Mouse (Mus musculus) naive thymus-derived CD4-positive, alpha-beta T cell, adult 2 months (primary cell): ENCODE data around the gene Cdca4.
"Not testable (repeated sequence)": the region's sequence is repeated elsewhere in the genome, so short reads cannot be mapped to it uniquely, and the experiment has no call there.

Experiments used
- DNase-seq: peaks from one replicate; pipeline ENCODE4 v3.0.0-alpha.2; 2011; ENCODE audit warnings: low read depth

Cdca4 gene

DNA sequence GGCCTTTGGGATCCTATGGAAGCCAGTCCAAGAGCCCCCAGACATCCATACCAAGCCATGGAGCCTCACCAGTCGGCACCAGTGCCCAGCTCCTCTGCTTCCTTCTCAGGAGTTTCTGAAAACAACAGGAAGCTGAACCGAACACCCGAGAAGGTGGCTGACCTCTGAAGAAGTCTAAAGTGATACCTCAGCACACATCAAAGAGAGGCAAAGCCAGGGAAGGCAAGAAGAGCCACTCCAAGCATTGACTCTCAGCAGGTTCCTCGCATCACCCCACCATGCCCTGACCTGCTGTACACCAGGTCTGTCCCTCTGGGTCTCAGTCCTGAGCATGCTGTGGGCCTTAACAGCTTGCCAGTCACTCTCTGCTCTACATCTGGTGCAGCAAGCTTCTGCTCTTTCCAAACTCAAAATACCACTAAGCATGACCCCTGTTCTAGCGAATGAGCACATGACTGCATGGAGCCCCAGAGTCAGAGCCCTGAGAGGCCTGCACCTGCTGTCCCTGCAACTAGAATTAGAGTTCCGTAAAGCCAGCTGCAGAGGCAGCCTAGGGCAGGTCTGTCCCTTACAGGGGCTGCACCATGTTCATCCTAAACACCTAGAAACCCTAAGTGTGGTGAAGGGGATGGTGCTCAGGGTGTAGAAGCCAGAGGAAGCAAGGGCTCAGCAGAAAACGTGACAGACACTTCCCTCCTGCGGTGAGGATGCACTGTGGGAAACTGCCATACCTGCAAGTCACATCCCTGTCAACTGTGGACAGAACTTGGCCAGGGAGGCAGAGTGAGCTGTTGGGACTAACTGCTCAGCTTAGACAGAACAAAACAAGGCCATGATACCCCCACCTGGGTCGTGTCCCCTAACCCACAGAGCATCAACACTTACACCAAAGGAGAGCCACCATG is 28.1 kb upstream of the Cdca4 start:
- peak; percentile 64 for DNase-seq

- DNase-seq = peak; percentile 76
Observed at GRCm38 (mm10) chr12:112856338-112856737, 27.1 kb upstream of the Cdca4 start.

- peak; percentile 94 for DNase-seq
Observed at GRCm38 (mm10) chr12:112854610-112855333, 25.5 kb upstream of the Cdca4 start.

GRCm38 (mm10) chr12:112853050-112853729 is 24.0 kb upstream of the Cdca4 start:
- DNase-seq = peak; percentile 63

DNA sequence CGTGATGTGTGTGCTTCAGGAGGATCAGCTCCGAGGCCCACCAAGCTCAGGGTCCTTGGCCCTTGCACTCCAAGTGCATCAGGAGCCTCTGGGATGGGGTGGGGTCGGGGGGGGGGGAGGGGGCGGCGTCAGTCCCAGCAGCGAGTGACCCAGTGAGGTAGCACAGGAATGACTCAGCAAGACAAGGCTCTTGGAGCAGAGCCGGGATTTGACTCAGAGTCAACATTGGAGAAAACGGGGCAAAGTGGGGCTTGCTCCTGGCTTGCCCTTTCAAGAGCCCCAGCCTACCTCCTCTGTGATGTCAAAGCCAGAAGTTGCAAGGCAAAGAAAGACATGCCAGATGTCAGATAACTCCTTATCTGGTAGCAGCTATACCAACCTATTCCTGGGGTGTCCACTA is 21.9 kb upstream of the Cdca4 start:
- DNase-seq = peak; percentile 9

- DNase-seq = peak; percentile 15
Observed at GRCm38 (mm10) chr12:112850344-112850743, 21.1 kb upstream of the Cdca4 start.

- peak; percentile 65 for DNase-seq
Observed at GRCm38 (mm10) chr12:112849235-112850022, 20.2 kb upstream of the Cdca4 start.

GRCm38 (mm10) chr12:112847880-112848279 is 18.7 kb upstream of the Cdca4 start:
- peak; percentile 16 for DNase-seq

GRCm38 (mm10) chr12:112843803-112844202 is 14.6 kb upstream of the Cdca4 start:
- peak; percentile 94 for DNase-seq

GRCm38 (mm10) chr12:112842128-112842527 is 12.9 kb upstream of the Cdca4 start:
- DNase-seq = not testable (repeated sequence)

DNA sequence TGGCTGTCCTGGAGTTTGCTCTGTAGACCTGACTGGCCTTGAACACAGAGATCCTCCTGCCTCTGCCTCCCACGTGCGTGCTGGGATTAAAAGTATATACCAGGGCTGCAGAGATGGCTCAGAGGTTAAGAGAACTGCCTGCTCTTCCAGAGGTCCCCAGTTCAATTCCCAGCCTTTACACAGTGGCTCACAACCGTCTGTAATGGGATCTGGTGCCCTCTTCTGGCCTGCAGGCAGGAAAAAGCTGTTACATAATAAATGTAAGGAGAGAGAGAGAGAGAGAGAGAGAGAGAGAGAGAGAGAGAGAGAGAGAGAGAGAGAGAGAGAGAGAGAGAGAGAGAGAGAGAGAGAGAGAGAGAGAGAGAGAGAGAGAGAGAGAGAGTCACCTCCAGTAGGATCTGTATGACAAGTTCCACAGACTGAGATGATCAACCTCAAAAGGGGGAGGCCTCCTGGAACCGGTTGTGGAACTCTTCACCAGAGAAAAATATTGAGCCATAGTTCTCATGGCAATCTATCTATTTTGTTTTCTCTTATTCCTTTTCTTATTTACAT is 12.2 kb upstream of the Cdca4 start:
- DNase-seq = peak; percentile 10

DNA sequence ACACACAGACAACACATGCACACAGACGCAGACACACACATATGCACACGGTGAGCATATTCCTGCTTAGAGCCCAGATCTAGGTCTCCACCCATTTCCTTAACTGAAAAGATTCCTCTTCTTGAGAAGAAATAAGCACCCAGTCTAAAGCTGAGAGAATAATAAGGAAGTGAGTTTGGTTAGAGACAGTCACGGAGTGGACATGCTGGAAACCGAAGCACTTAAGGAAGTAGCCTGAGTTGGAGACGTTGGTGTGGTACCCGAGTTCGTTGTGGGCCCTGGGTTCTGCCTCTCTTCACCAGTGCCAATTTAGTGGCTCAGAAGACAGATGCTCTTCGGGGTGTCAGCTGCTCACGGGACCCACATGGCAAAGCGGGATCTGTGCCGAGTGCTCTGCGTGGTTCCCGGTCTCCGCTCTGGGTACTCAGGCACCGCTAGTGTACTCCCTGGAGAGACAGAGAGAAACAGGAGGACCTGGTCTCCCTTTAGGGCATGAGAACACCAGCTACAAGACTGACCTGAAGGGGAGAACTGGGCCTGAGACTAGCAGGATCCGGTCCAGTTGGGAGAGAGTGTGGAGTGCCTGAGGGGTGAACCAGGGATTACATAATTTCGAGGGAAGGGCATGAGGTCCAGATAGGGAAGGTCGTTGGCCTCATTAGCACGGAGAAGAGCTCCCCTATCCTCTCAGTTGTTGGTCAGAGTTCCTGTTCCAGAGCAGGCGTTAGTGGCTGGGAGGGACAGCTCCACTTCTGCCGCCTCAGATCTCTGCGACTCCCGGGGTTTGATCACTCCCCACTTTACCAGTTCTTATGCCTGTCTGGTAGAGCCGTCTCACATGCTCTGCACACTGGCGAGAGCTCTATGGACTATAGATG is 11.2 kb upstream of the Cdca4 start:
- no peak for DNase-seq

DNA sequence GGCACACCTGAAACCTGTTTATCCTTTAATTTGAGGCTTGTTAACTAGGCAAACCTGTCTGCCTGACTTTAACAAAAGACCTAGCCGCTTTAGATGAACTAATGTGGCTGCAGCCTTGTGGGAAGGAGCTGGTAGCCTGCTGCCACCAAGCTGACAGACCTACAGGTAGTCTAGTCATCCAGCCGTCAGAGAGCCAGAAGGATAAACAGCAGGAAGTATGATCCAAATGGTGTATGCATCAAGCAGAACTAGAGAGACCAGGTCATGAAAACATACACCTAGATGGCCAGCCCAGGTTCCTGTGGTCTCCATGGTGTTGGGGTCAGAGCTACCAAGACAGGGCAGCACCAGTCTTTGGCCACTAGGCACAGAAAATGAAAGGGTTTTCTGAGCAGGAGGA is 5.8 kb upstream of the Cdca4 start:
- DNase-seq = no peak

DNA sequence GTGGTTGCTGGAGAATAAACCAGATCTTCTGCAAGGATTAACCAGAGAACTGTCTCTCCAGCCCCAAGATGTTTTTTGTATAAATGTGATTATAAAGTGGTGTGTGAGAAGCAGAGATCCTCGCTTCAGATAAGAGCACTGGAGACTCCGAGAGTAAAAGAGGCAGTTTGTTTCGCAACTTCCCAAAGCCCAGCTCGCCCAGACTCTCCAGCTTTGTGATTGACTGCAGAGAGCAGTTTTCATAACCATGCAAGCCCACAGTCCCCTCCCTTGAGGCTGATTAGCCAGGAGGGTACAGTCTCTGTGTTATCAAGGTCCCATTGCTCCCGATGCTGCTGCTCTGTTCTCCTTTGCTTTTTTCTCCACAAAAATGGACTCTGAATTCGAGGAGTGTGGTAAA is 4.3 kb upstream of the Cdca4 start:
- no peak for DNase-seq

DNA sequence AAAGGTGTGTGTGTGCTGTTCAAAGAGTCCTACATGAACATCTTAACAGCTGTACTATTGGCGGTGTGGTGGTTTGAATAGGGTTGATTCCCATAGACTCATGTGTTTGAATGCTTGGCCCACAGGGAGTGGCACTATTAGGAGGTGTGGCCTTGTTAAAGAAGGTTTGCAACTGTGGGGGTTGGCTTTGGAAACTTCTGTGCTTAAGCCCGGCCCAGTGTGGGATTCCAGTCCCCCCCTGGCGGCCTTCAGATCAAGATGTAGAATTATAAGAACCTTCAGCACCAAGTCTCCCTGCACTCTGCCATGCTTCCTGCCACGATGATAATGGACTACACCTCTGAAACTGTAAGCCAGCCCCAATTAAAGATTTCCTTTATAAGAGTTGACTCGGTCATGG is 3.2 kb upstream of the Cdca4 start:
- DNase-seq = no peak

- no peak for DNase-seq
Observed at GRCm38 (mm10) chr12:112830570-112830969, 1.3 kb upstream of the Cdca4 start.

GRCm38 (mm10) chr12:112830141-112830540 is 918 bp upstream of the Cdca4 start:
- no peak for DNase-seq

GRCm38 (mm10) chr12:112828501-112829243 is 551 bp downstream of the Cdca4 start:
- DNase-seq = no peak

DNA sequence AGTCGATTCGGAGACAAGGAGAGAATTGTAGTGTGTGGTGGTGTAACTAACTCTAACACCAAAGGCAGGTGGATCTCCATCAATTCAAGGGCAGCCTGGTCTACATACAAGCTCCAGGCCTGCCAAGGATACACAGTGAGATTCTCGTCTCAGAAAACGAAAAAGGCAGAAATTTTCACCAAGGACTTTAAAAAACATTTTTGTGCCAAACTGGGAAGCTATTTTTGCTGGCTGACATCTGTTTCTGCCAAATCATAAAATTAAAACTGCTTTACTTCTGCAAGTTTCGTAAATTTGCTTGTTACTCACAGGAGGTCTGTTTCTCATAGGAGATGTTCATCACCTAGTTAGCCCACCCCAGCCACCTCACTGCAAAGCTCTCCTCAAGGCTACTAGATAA is 3.3 kb downstream of the Cdca4 start:
- DNase-seq = no peak

DNA sequence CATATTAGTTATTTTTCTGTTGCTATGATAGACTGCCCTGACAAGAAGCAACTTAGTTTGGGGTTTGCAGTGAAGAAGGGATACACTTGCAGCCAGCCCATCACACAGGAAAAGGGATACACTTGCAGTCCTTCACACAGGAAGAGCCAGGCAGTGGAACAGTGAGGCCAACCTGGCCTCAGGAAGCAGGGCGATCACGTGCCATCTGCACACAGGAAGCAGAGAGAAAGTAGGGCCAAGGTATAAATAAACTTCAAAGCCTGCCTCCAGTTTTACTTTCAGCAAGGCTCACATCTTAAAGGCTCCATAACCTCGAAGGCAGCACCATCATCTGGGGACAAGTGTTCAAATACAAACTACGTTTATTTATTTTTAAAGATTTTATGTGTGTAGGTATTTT is 6.0 kb downstream of the Cdca4 start:
- peak; percentile 69 for DNase-seq
